8 mouse cellular contexts compared by ENCODE assay signal in genomic region chr8:110671309-110671708, GRCm38 (mm10). TPM values are rescaled to one million over a fixed set of nuclear protein-coding genes. Genes with fewer than 3 reads are reported as not detected.
DNase-seq lines count a peak whose midpoint lies in the region; ATAC-seq and TF ChIP-seq lines count a peak whose summit lies in the region.

No protein-coding gene starts in this region.

- H3K9me3 ChIP-seq in limb, embryonic 12.5 days, result no peaks in the 10 kb centered on the region
- no peaks in the 10 kb centered on the region for H3K9me3 ChIP-seq in stomach, embryonic 15.5 days

- no peak for TF ChIP-seq CTCF in layer of hippocampus, adult 2 months (conservative IDR thresholded peaks at IDR 0.05)

- H3K36me3 ChIP-seq in limb, embryonic 12.5 days, result peaks cover 47% of the 10 kb centered on the region
- no peaks in the 10 kb centered on the region for H3K36me3 ChIP-seq in stomach, embryonic 15.5 days

- no peak overlapping the region for H3K4me3 ChIP-seq in layer of hippocampus, adult 2 months
- H3K4me3 ChIP-seq in limb, embryonic 12.5 days (replicated peaks), result no peak overlapping the region
- no peak overlapping the region for H3K4me3 ChIP-seq in stomach, embryonic 15.5 days (replicated peaks)

- H3K27ac ChIP-seq in layer of hippocampus, adult 2 months, result peak overlapping the region; percentile 0; the same call in 1 of the 2 replicates
- H3K27ac ChIP-seq in limb, embryonic 12.5 days, result peak overlapping the region; percentile 26
- H3K27ac ChIP-seq in stomach, embryonic 15.5 days, result peak overlapping the region; percentile 40

- ATAC-seq in limb, embryonic 12.5 days (ENCODE audit: insufficient number of reproducible peaks, insufficient read depth, low FRiP score, low TSS enrichment, low read depth), result no peak
- no peak; the same call in 1 of the 2 replicates for ATAC-seq in stomach, embryonic 15.5 days (ENCODE audit: insufficient read depth, low FRiP score, low read depth)

- intact Hi-C loops in heart, postnatal 10 days (cut with DNase I), result loop anchor here (5.0 kb wide), 1 partner anchor 41 kb away; no protein-coding TSS in a partner anchor

- WGBS in limb, embryonic 12.5 days, result 79% methylated on average over 6 of the region's 6 CpGs
- 75% methylated on average over 6 of the region's 6 CpGs for WGBS in stomach, embryonic 15.5 days

- no peaks in the 10 kb centered on the region for H3K27me3 ChIP-seq in limb, embryonic 12.5 days
- no peaks in the 10 kb centered on the region for H3K27me3 ChIP-seq in stomach, embryonic 15.5 days (replicated peaks)

- peaks cover 14% of the 10 kb centered on the region; the same call in 1 of the 2 replicates for H3K4me1 ChIP-seq in limb, embryonic 12.5 days (replicated peaks)
- H3K4me1 ChIP-seq in stomach, embryonic 15.5 days, result peaks cover 9% of the 10 kb centered on the region; the same call in 1 of the 2 replicates

- DNase-seq in layer of hippocampus, adult 2 months (ENCODE audit: low spot score in 2 of 2), result no peak
- DNase-seq in layer of hippocampus, postnatal 36 days, result no peak
- peak; percentile 90 to 91 for DNase-seq in cerebellum, postnatal 10 days
- peak; percentile 72 for DNase-seq in heart, postnatal 10 days
- DNase-seq in urinary bladder, postnatal 14 days (ENCODE audit: low spot score), result no peak
- DNase-seq in yolk sac, embryonic 10.5 days (ENCODE audit: low spot score), result no peak

- H3K9ac ChIP-seq in limb, embryonic 12.5 days (replicated peaks), result no peak overlapping the region
- H3K9ac ChIP-seq in stomach, embryonic 15.5 days, result no peak overlapping the region

- no peak overlapping the region for H3K4me2 ChIP-seq in limb, embryonic 12.5 days
- H3K4me2 ChIP-seq in stomach, embryonic 15.5 days, result no peak overlapping the region

RNA-seq across cellular contexts. Expression of gene Mtss1l, which starts 50.0 kb away (rescaled TPM):
- total RNA-seq in layer of hippocampus, adult 2 months (2021), result 100 to 1,000 TPM; 210 TPM
- 100 to 1,000 TPM; 218 to 225 TPM for total RNA-seq in layer of hippocampus, postnatal 36 days (2021)
- total RNA-seq in heart, postnatal 10 days (2021), result 10 to 100 TPM; 36.2 to 39.6 TPM
- 11.8 and 19.2 TPM in 2 replicates for polyA plus RNA-seq in limb, embryonic 12.5 days (2016; fragmentation: Nextera tagmentation; extraction: Ambion mirVana)
- 15.9 and 16.2 TPM in 2 replicates for polyA plus RNA-seq in stomach, embryonic 15.5 days (2015; fragmentation: Nextera tagmentation; extraction: Ambion mirVana)

RNA-seq across cellular contexts. Expression of gene Vac14, which starts 52.9 kb away (rescaled TPM):
- total RNA-seq in layer of hippocampus, adult 2 months (2021), result 10 to 100 TPM; 22.8 to 23.4 TPM
- total RNA-seq in layer of hippocampus, postnatal 36 days (2021), result 10 to 100 TPM; 23.9 TPM
- 10 to 100 TPM; 20.8 to 22.4 TPM for total RNA-seq in heart, postnatal 10 days (2021)
- polyA plus RNA-seq in limb, embryonic 12.5 days (2016; fragmentation: Nextera tagmentation; extraction: Ambion mirVana), result 23.3 and 23.5 TPM in 2 replicates
- polyA plus RNA-seq in stomach, embryonic 15.5 days (2015; fragmentation: Nextera tagmentation; extraction: Ambion mirVana), result 16.4 and 20.1 TPM in 2 replicates

Comparison
In these comparisons a context has a peak if more than half of its experiments do, and no peak if none do; other contexts are left out.
1. DNase-seq: peak in cerebellum, postnatal 10 days (2 of 2) and heart, postnatal 10 days (2 of 2); none in layer of hippocampus, adult 2 months (0 of 2), layer of hippocampus, postnatal 36 days (0 of 2), urinary bladder, postnatal 14 days (single experiment) and yolk sac, embryonic 10.5 days (single experiment).
2. RNA of gene Mtss1l, which starts 50.0 kb away (total RNA-seq): 218 to 225 TPM in layer of hippocampus, postnatal 36 days and 210 TPM in layer of hippocampus, adult 2 months; 36.2 to 39.6 TPM in heart, postnatal 10 days; every median in the first group is over 4 times any median in the second.
3. Peak in every context shown above with its lines, with median percentiles within 50 percentile points of each other: H3K27ac ChIP-seq.